Mouse (Mus musculus) cerebellum, adult 2 months (tissue): ENCODE measurements around the gene Saa2.

ENCODE experiments used
- CTCF ChIP-seq: fragments of 200-500 bp; IDR thresholded peaks from 2 replicates; pipeline ENCODE4 v1.5.1; 2011; ENCODE audit warnings: low read depth, mild to moderate bottlenecking, control low read depth, low read length, moderate library complexity, borderline replicate concordance; ENCODE audit not compliant: insufficient read depth
- POLR2A ChIP-seq: fragments of 200-500 bp; IDR thresholded peaks from 2 replicates; pipeline ENCODE4 v1.6.1; 2011; ENCODE audit warnings: low read length, control low read depth, borderline replicate concordance; ENCODE audit not compliant: insufficient read depth

GRCm38 (mm10) chr7:46746381-46746780 lies 5.2 kb upstream of the Saa2 start:
- no peak for TF ChIP-seq POLR2A
- no peak for TF ChIP-seq CTCF
